Mouse (Mus musculus) left cerebral cortex, adult 6 months (tissue): Measurements from ENCODE around the gene Vrk3. TPM values are rescaled to one million over a fixed set of nuclear protein-coding genes. Genes with fewer than 3 reads are reported as not detected.

Source experiments
- long read RNA-seq, 2 experiments: library from polyadenylated mRNA; unstranded; transcript quantifications; one replicate each; pipeline ENCODE4 v2.0.0; 2019 to 2020
- polyA plus RNA-seq: library from polyadenylated mRNA; unstranded; fragments of <200 nt; fragmentation: Nextera tagmentation; gene quantifications from 2 replicates; pipeline ENCODE4 v1.2.3, GENCODE M21; 2021

Gene Vrk3
- 29.4 and 33.2 TPM in 2 replicates for polyA plus RNA-seq
- long read RNA-seq, experiment 1, full-length matches to known transcripts, result 188 of 209 reads
- long read RNA-seq, experiment 1, partial matches to known transcripts, result 7 of 209 reads
- long read RNA-seq, experiment 1, other reads (novel, unspliced or antisense), result 14 of 209 reads
- long read RNA-seq, experiment 2, transcript Vrk3-201 (15 exons, 1,969 nt), result major isoform, 43 of 53 reads
- long read RNA-seq, experiment 2, partial matches to known transcripts, result 5 of 53 reads
- long read RNA-seq, experiment 2, other reads (novel, unspliced or antisense), result 5 of 53 reads

GRCm38 (mm10) chr7:44748101-44749044 is at the start of gene Vrk3:
Gene Vrk3, plus strand, starts transcription at chr7:44748413.

GRCm38 (mm10) chr7:44708574-44708973 is 39.6 kb upstream of the Vrk3 start, which contains the start of gene Izumo2:
Gene Izumo2, plus strand, starts transcription at chr7:44708742.

GRCm38 (mm10) chr7:44750950-44751349 is 2.7 kb downstream of the Vrk3 start, which contains the start of gene Zfp473:
Gene Zfp473, minus strand, starts transcription at chr7:44751050.

GRCm38 (mm10) chr7:44815721-44816469 is 67.7 kb downstream of the Vrk3 start, which contains the start of the genes Nup62 and Il4i1:
Gene Nup62, plus strand, starts transcription at chr7:44816088.
Gene Il4i1, plus strand, starts transcription at chr7:44816387.

GRCm38 (mm10) chr7:44816470-44817021 is 68.3 kb downstream of the Vrk3 start, which contains the start of gene Atf5:
Gene Atf5, minus strand, starts transcription at chr7:44816658.

Other genes starting within 250 kb of the Vrk3 start
- 0.15 and 0.18 TPM in 2 replicates for gene Mybpc2, start 223.8 kb upstream of the Vrk3 start, polyA plus RNA-seq
- 0.05 TPM in 1 of 2 replicates, not detected in the other for gene Spib, start 216.3 kb upstream of the Vrk3 start, polyA plus RNA-seq
- 5.5 and 5.9 TPM in 2 replicates for gene Pold1, start 199.6 kb upstream of the Vrk3 start, polyA plus RNA-seq
- gene Nr1h2, start 194.5 kb upstream of the Vrk3 start, polyA plus RNA-seq, result 42.0 and 67.6 TPM in 2 replicates
- gene Napsa, start 176.0 kb upstream of the Vrk3 start, polyA plus RNA-seq, result 0.23 and 0.34 TPM in 2 replicates
- 2.6 and 34.9 TPM in 2 replicates for gene Kcnc3, start 157.7 kb upstream of the Vrk3 start, polyA plus RNA-seq
- 20.8 and 23.6 TPM in 2 replicates for gene Myh14, start 77.6 kb upstream of the Vrk3 start, polyA plus RNA-seq
- gene Izumo2, start 39.7 kb upstream of the Vrk3 start, polyA plus RNA-seq, result not detected in 2 replicates
- gene Zfp473, start 2.6 kb downstream of the Vrk3 start, polyA plus RNA-seq, result 0.18 and 0.42 TPM in 2 replicates
- 9.7 and 11.8 TPM in 2 replicates for gene Nup62, start 67.7 kb downstream of the Vrk3 start, polyA plus RNA-seq
- gene Il4i1, start 68.0 kb downstream of the Vrk3 start, polyA plus RNA-seq, result 0.51 and 1.0 TPM in 2 replicates
- 0.93 and 2.1 TPM in 2 replicates for gene Atf5, start 68.2 kb downstream of the Vrk3 start, polyA plus RNA-seq
- gene Akt1s1, start 100.6 kb downstream of the Vrk3 start, polyA plus RNA-seq, result 31.0 and 50.0 TPM in 2 replicates
- gene Tbc1d17, start 100.7 kb downstream of the Vrk3 start, polyA plus RNA-seq, result 48.7 and 69.5 TPM in 2 replicates
- 25.1 and 38.7 TPM in 2 replicates for gene Pnkp, start 108.7 kb downstream of the Vrk3 start, polyA plus RNA-seq
- gene Ptov1, start 121.4 kb downstream of the Vrk3 start, polyA plus RNA-seq, result 120 and 523 TPM in 2 replicates
- gene Med25, start 144.3 kb downstream of the Vrk3 start, polyA plus RNA-seq, result 114 and 117 TPM in 2 replicates
- 11.3 and 12.2 TPM in 2 replicates for gene Fuz, start 147.7 kb downstream of the Vrk3 start, polyA plus RNA-seq
- gene Ap2a1, start 181.1 kb downstream of the Vrk3 start, polyA plus RNA-seq, result 27.8 and 116 TPM in 2 replicates
- 0.91 and 0.97 TPM in 2 replicates for gene Tsks, start 194.8 kb downstream of the Vrk3 start, polyA plus RNA-seq
- gene Cpt1c, start 226.4 kb downstream of the Vrk3 start, polyA plus RNA-seq, result 48.7 and 54.3 TPM in 2 replicates
- 9.6 and 17.5 TPM in 2 replicates for gene Prmt1, start 238.2 kb downstream of the Vrk3 start, polyA plus RNA-seq
- gene Irf3, start 249.2 kb downstream of the Vrk3 start, polyA plus RNA-seq, result 11.6 and 14.6 TPM in 2 replicates